Mouse (Mus musculus) CD4-positive helper T cell, adult 2 months (primary cell): ENCODE data around the gene Slc22a5.

Source experiments
- DNase-seq: peaks from one replicate; pipeline ENCODE4 v3.0.0-alpha.2; 2012; ENCODE audit warnings: low read depth, missing footprints, low spot score

Gene Slc22a5

GRCm38 (mm10) chr11:53841514-53841913 lies 49.9 kb downstream of the Slc22a5 start:
- peak; percentile 51 for DNase-seq

- peak; percentile 53 for DNase-seq
Measured at GRCm38 (mm10) chr11:53839663-53840642, 51.5 kb downstream of the Slc22a5 start.

- peak; percentile 58 for DNase-seq
Measured at GRCm38 (mm10) chr11:53839147-53839546, 52.3 kb downstream of the Slc22a5 start.

DNA sequence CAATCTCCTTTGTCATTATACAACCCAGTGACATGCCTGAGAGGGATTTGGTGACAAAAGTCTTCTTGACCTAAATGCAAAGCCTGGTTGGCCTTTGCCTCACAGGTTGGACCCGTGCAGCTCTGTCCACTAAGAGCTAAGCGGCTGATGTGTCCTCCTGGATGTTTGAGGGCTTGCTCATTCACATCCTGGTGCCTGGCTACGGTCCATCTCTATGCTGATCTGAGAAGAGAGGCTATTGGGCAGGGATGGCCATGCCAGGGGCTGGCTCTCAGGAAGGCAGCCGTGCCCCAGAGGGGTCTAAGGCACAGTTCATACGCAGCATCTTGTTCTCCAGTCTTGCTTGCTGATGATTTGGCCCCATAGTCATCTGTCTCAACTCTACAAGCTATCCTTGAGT lies 53.7 kb downstream of the Slc22a5 start:
- no peak for DNase-seq

DNA sequence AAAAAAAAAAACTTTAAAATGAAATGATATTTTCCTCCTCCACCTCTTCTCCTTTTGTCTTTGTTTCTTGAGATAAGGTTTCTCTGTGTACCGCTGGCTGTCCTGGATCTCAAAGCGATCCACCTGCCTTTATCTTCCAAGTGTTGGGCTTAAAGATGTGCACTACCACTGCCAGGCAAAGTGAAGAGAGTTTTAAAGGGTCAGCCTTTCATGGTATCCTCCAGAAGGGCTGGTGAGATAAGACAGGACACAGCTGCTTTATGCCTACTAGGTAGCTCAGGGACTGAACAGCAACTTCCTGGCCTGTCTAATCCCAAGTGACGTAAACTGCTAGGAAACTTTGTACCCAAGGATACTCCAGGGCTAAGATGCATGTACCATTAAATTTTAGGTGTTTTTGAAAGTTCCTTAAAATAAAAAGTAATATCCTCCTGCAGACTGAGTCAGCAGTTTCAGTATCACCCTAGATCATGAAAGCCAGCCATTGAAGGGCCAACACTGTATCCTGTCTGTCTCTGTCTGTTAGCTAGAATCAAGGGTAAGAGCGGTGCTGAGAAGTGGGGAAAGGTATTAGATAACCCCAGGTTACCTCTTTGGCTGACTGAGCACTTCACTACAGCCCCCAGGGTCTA lies 56.0 kb downstream of the Slc22a5 start:
- DNase-seq = no peak

DNA sequence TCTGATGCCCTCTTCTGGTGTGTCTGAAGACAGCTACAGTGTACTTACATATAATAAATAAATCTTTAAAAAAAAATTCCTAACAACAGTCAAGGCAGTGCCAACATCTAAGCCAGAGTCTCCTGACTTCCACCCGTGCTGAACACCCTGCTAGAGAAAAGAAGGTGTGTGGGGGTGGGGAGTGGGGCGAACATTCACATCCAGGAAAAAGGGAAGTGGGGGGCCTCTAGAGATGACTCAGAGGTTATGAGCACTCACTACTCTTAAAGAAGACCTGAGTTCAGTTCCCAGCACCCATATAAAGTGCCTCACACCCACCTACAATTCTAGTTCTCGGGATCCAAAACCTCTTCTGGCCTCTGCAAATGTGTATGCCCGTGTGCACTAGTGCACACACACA lies 66.1 kb downstream of the Slc22a5 start:
- DNase-seq = no peak

GRCm38 (mm10) chr11:53821945-53822338 lies 69.5 kb downstream of the Slc22a5 start:
- no peak for DNase-seq

- DNase-seq = no peak
Measured at GRCm38 (mm10) chr11:53821230-53821944, 70.1 kb downstream of the Slc22a5 start.

DNA sequence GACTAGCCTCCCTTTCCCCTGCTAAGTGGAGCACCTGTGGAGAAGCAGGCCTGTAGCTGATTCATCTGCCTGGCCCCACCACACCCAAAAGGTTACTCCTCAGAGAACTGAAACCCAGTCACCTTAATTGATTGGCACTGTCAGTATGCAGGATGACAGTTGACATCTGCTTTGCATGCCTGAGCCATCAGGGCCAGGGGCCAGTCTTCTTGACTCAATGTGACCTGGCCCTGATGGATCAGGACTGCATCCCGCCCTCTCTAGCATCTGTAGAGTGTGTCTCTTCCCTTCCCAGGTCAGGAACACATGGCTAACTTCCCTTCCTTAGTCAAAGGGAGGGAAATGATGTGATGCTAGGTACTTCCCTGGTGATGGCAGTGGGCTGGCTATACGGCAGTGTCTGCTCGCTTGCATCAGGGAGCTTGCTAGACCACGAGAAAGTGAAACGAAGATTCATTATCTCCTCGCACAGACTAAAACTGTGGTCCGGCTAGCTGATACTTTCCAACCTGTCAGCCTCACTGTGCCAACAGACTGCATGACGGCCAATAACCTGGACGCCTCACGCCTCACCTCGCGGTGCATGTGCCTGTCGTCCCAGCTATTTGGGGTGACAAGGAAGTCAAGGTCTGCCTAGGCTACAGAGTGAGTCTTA lies 70.8 kb downstream of the Slc22a5 start:
- DNase-seq = no peak

DNA sequence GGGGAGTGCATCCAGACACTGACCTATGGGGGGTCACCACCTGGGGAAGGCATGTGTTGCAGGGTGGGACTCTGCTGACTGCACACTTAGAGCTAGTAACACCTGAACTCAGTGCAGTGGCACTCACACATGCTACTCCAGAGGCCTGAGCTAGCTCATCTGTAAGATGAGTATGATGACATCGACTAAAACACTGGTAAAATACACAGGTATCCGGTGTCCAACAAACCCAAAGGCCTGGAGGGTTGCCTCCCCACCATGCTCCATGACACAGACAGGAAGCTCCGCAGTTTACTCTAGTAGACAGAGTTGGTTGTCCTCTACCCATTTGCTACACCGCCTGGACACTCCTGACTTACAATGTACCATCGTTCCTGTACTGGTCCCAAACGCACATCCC lies 71.9 kb downstream of the Slc22a5 start:
- no peak for DNase-seq

- no peak for DNase-seq
Measured at GRCm38 (mm10) chr11:53818794-53819193, 72.7 kb downstream of the Slc22a5 start.

- DNase-seq = no peak
Measured at GRCm38 (mm10) chr11:53816841-53817375, 74.6 kb downstream of the Slc22a5 start.

GRCm38 (mm10) chr11:53814810-53815209 lies 76.7 kb downstream of the Slc22a5 start:
- DNase-seq = no peak
